Mouse (Mus musculus): Measurements from ENCODE around the gene Gadd45g.

The Gadd45g gene

GRCm38 (mm10) chr13:51884250-51884649 lies 37.8 kb downstream of the Gadd45g start:
- no peak for DNase-seq (ENCODE audit: low spot score in 2 of 2)

- no peak for DNase-seq (ENCODE audit: low spot score in 2 of 2)
Observed at GRCm38 (mm10) chr13:51885594-51885993, 39.1 kb downstream of the Gadd45g start.

- DNase-seq (ENCODE audit: low spot score in 2 of 2) = no peak
Observed at GRCm38 (mm10) chr13:51886085-51886484, 39.6 kb downstream of the Gadd45g start.

GRCm38 (mm10) chr13:51886723-51887122 lies 40.2 kb downstream of the Gadd45g start:
- no peak for DNase-seq (ENCODE audit: low spot score in 2 of 2)

GRCm38 (mm10) chr13:51888426-51888825 lies 41.9 kb downstream of the Gadd45g start:
- DNase-seq (ENCODE audit: low spot score in 2 of 2) = no peak

- DNase-seq (ENCODE audit: low spot score in 2 of 2) = no peak
Observed at GRCm38 (mm10) chr13:51891825-51892532, 45.5 kb downstream of the Gadd45g start.

- no peak for DNase-seq (ENCODE audit: low spot score in 2 of 2)
Observed at GRCm38 (mm10) chr13:51897579-51897978, 51.1 kb downstream of the Gadd45g start.

Measured in spleen, postnatal 10 days (tissue).